Mouse (Mus musculus): ENCODE data around the gene Fndc3c1. TPM values are rescaled to one million over a fixed set of nuclear protein-coding genes. Genes with fewer than 3 reads are reported as not detected.

The Fndc3c1 gene
- not detected in 2 replicates for polyA plus RNA-seq (2012; rRNA removed; ENCODE audit: low replicate concordance)

DNA sequence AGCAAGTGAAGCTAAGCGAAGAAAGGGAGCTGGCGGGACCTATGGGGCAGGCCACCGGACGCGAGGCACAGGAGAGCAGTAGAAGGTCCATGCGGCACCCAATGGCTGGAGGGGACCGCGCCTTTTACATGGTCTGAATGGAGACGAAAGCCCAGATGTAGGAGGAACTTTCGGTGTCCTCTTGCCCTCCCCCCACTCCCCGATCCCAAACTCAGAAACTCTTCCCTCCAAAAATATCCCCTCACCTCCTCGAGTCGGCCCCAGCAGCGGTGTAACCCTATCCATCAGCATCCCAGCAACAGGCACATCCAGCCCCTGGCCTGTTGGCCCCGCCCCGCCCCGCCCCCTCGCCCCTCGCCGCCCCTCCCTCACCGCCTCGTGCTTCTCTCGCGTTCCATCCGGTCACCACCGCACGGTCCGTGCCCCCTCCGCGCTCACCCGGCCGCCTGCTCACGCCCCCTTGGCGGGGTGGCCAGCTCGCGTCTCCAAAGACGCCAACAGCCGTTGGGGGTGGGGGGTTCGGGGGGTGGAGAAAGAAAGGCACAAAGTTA lies at the start of gene Fndc3c1:
Gene Fndc3c1 (minus strand): TSS at position 301 of the 551 bp plus-strand sequence.

Other genes starting within 250 kb of the Fndc3c1 start
- gene Fnd3c2, start 230.0 kb downstream of the Fndc3c1 start, polyA plus RNA-seq (2012; rRNA removed; ENCODE audit: low replicate concordance), result not detected in 2 replicates
- not detected in 2 replicates for gene Gm5127, start 97.8 kb upstream of the Fndc3c1 start, polyA plus RNA-seq (2012; rRNA removed; ENCODE audit: low replicate concordance)
- gene Cysltr1, start 118.3 kb upstream of the Fndc3c1 start, polyA plus RNA-seq (2012; rRNA removed; ENCODE audit: low replicate concordance), result 0.04 and 0.49 TPM in 2 replicates